Mouse (Mus musculus) stomach, embryonic 14.5 days (tissue): ENCODE measurements around the gene Emsy. TPM values are rescaled to one million over a fixed set of nuclear protein-coding genes. Genes with fewer than 3 reads are reported as not detected.

Experiments
- ATAC-seq: fragments of 200-750 bp; cut with Nextera tagmentation; 2 replicates; pipeline ENCODE4 v1.8.0; 2017; ENCODE audit warnings: low read depth, moderate TSS enrichment; ENCODE audit not compliant: insufficient number of reproducible peaks, insufficient read depth, low FRiP score
- H3K27ac ChIP-seq: fragments of 300-500 bp; sonication (generic); 2 replicates; pipeline ENCODE4 v1.5.1; 2014; ENCODE audit warnings: mild to moderate bottlenecking, low read length, moderate library complexity, mixed read lengths
- H3K27me3 ChIP-seq: fragments of 300-500 bp; sonication (generic); 2 replicates; pipeline ENCODE4 v1.6.1; 2014; ENCODE audit warnings: low read length, control low read depth, mixed read lengths; ENCODE audit not compliant: control insufficient read depth, insufficient read depth
- H3K36me3 ChIP-seq: fragments of 300-500 bp; sonication (generic); 2 replicates; pipeline ENCODE4 v1.6.1; 2014; ENCODE audit warnings: mild to moderate bottlenecking, control low read depth, low read length, moderate library complexity, mixed read lengths; ENCODE audit not compliant: control insufficient read depth, insufficient read depth
- H3K4me1 ChIP-seq: fragments of 300-500 bp; sonication (generic); 2 replicates; pipeline ENCODE4 v1.6.1; 2014; ENCODE audit warnings: low read length, control low read depth, mixed read lengths; ENCODE audit not compliant: control insufficient read depth, insufficient read depth
- H3K4me2 ChIP-seq: fragments of 300-500 bp; sonication (generic); replicated peaks from 2 replicates; pipeline ENCODE4 v1.6.1; 2014; ENCODE audit warnings: low read depth, low read length, control low read depth
- H3K4me3 ChIP-seq: fragments of 300-500 bp; sonication (generic); 2 replicates; pipeline ENCODE4 v1.5.1; 2014; ENCODE audit warnings: low read depth, low read length, control low read depth
- H3K9ac ChIP-seq: fragments of 300-500 bp; sonication (generic); replicated peaks from 2 replicates; pipeline ENCODE4 v1.6.1; 2014; ENCODE audit warnings: low read depth, mild to moderate bottlenecking, control low read depth, low read length, moderate library complexity, mixed read lengths
- H3K9me3 ChIP-seq: fragments of 300-500 bp; sonication (generic); 2 replicates; pipeline ENCODE4 v1.6.1; 2016; ENCODE audit warnings: low read depth, low read length, control low read depth; ENCODE audit not compliant: control insufficient read depth
- WGBS: fragments of 180-500 bp; shearing (Covaris S2); extraction: QIAGEN DNeasy Blood & Tissue Kit; methylation state at CpG from one replicate; pipeline ENCODE4 v1.1.7; 2014; 5-methylcytosine and 5-hydroxymethylcytosine counted together
- polyA plus RNA-seq: library from polyadenylated mRNA; unstranded; fragments of >200 nt; fragmentation: Nextera tagmentation; extraction: Ambion mirVana; gene quantifications from 2 replicates; pipeline ENCODE4 v1.2.1, GENCODE M21; 2014

Emsy gene
- polyA plus RNA-seq, 1 experiment from 2014 or later, result 46.0 TPM

DNA sequence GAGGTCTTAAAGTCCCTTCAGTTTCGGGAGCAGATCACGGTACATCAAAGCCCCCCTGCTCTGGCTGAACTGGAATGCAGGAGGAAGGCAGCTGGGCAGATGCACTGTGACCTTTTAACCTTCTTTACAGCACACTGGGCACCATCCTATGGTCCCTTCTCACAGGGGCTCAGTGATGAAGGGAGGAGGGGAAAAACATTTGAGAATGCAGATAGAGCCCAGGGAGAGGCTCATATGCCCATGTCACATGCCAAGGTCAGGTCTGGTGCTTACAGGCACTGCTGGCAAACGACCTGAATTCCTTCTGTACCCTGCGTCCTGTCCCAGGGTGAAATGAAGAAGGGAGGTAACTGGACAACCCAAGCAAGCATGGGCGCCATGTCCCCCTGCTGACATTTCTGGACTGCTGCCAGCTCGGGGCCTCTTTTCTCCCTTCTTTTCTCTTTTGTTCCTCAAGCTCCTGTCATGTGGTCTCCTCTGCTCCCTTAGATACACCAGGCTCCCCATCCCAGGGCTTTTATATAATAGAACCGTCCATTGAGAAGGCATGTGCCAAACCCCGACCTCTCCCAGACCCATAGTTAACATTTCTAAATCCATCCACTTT is 118.5 kb downstream of the Emsy start:
- Histone ChIP-seq H3K27me3 (no peaks in the 10 kb centered on the region), H3K36me3 (no peaks in the 10 kb centered on the region), H3K4me1 (peaks cover 20% of the 10 kb centered on the region), H3K27ac (peak overlapping the region; percentile 83), H3K9ac (no peak overlapping the region), H3K4me2 (no peak overlapping the region), H3K4me3 (no peak overlapping the region), H3K9me3 (no peaks in the 10 kb centered on the region)
- peak; percentile 29; the same call in 1 of the 2 replicates for ATAC-seq
- 37% methylated on average over 8 of the region's 8 CpGs for WGBS

DNA sequence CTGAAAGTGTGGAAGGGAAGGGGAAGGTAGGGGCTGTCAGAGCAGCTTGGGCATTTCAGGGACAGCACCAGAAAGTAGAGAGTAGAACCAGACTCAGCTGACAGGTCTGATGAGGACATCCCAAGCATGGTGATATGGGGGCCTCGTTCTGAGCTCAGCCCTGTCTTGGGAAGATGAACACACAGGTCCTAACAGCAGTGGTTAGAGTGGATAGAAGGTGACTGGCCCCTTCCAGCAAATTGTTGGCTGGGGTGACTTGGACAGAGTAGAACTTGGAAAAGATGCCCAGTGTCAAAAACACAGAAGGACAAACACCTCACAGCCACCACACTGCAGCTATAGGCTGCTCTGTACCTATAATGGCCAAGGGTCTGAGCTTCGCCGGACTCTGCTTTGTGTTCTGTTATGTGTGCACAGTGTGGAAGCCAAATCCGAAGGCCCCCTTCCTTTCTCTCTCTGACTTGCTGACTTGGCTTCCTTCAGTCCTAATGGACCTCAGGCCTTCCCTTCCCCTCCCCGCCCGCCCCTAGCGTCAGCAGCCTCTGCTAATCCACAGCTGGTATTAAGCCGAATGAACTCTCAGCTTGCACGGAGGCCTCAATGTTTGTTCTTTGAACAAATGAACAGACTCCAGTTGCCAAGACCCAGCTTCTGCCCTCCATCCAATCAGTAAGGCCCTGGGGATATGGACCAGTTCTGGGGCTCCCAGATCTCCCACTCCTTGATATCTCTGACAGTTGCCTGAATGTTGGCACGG is 119.2 kb downstream of the Emsy start:
- Histone ChIP-seq H3K4me1 (peaks cover 20% of the 10 kb centered on the region), H3K36me3 (no peaks in the 10 kb centered on the region), H3K27me3 (no peaks in the 10 kb centered on the region), H3K4me3 (no peak overlapping the region), H3K27ac (peak overlapping the region; percentile 83), H3K9ac (no peak overlapping the region), H3K4me2 (no peak overlapping the region), H3K9me3 (no peaks in the 10 kb centered on the region)
- 25% methylated on average over 10 of the region's 10 CpGs for WGBS
- peak; percentile 47; the same call in 1 of the 2 replicates for ATAC-seq

Other genes starting within 250 kb of the Emsy start
- not detected in 2 replicates for gene Gucy2d, start 216.4 kb downstream of the Emsy start, polyA plus RNA-seq
- gene Lrrc32, start 167.5 kb downstream of the Emsy start, polyA plus RNA-seq, result 11.3 and 12.4 TPM in 2 replicates
- 55.9 and 61.7 TPM in 2 replicates for gene Thap12, start 46.3 kb upstream of the Emsy start, polyA plus RNA-seq
- 7.2 and 8.6 TPM in 2 replicates for gene Wnt11, start 178.3 kb upstream of the Emsy start, polyA plus RNA-seq